Mouse (Mus musculus) liver, adult 2 months (tissue): ENCODE measurements around the gene Stn1.

Experiments
- CTCF ChIP-seq: fragments of 200-500 bp; IDR thresholded peaks from 2 replicates; pipeline ENCODE4 v1.5.1; 2011; ENCODE audit warnings: low read depth, low read length, control low read depth
- POLR2A ChIP-seq: fragments of 200-500 bp; IDR thresholded peaks from 2 replicates; pipeline ENCODE4 v1.6.1; 2011; ENCODE audit warnings: low read length, control low read depth; ENCODE audit not compliant: insufficient read depth; ENCODE audit errors: extremely low read depth

GRCm38 (mm10) chr19:47517570-47517969, 19.7 kb downstream of the Stn1 start:
- TF ChIP-seq CTCF (no peak), POLR2A (no peak)
